Mouse (Mus musculus) midbrain, embryonic 16.5 days (tissue): ENCODE results near the gene Calm3. TPM values are rescaled to one million over a fixed set of nuclear protein-coding genes. Genes with fewer than 3 reads are reported as not detected.

Experiments used
- ATAC-seq: fragments of 200-750 bp; cut with Nextera tagmentation; 2 replicates; pipeline ENCODE4 v1.8.0; 2017; ENCODE audit warnings: moderate TSS enrichment
- H3K27ac ChIP-seq: fragments of 300-500 bp; sonication (generic); 2 replicates; pipeline ENCODE4 v1.5.1; 2014; ENCODE audit warnings: mild to moderate bottlenecking, low read length, mixed read lengths
- H3K27me3 ChIP-seq: fragments of 300-500 bp; sonication (generic); 2 replicates; pipeline ENCODE4 v1.6.1; 2014; ENCODE audit warnings: low read depth, low read length, mixed read lengths; ENCODE audit not compliant: control insufficient read depth, insufficient read depth
- H3K36me3 ChIP-seq: fragments of 300-500 bp; sonication (generic); 2 replicates; pipeline ENCODE4 v1.6.1; 2014; ENCODE audit warnings: mild to moderate bottlenecking, low read length, moderate library complexity, mixed read lengths; ENCODE audit not compliant: control insufficient read depth, insufficient read depth
- H3K4me1 ChIP-seq: fragments of 300-500 bp; sonication (generic); 2 replicates; pipeline ENCODE4 v1.6.1; 2014; ENCODE audit warnings: mild to moderate bottlenecking, low read length, mixed read lengths; ENCODE audit not compliant: control insufficient read depth, insufficient read depth
- H3K4me2 ChIP-seq: fragments of 300-500 bp; sonication (generic); 2 replicates; pipeline ENCODE4 v1.6.1; 2014; ENCODE audit warnings: mild to moderate bottlenecking, low read length, mixed read lengths
- H3K4me3 ChIP-seq: fragments of 300-500 bp; sonication (generic); 2 replicates; pipeline ENCODE4 v1.5.1; 2014; ENCODE audit warnings: low read depth, mild to moderate bottlenecking, low read length, moderate library complexity, mixed read lengths
- H3K9ac ChIP-seq: fragments of 300-500 bp; sonication (generic); 2 replicates; pipeline ENCODE4 v1.6.1; 2014; ENCODE audit warnings: low read depth, low read length, mixed read lengths
- H3K9me3 ChIP-seq: fragments of 300-500 bp; sonication (generic); replicated peaks from 2 replicates; pipeline ENCODE4 v1.6.1; 2014; ENCODE audit warnings: mild to moderate bottlenecking, low read length, mixed read lengths; ENCODE audit not compliant: control insufficient read depth, poor library complexity, severe bottlenecking
- WGBS: fragments of 180-500 bp; shearing (Covaris S2); extraction: QIAGEN DNeasy Blood & Tissue Kit; methylation state at CpG from one replicate; pipeline ENCODE4 v1.1.7; 2014; 5-methylcytosine and 5-hydroxymethylcytosine counted together
- polyA plus RNA-seq: library from polyadenylated mRNA; unstranded; fragments of >200 nt; fragmentation: Nextera tagmentation; extraction: Ambion mirVana; gene quantifications from 2 replicates; pipeline ENCODE4 v1.2.1, GENCODE M21; 2015

The Calm3 gene
- polyA plus RNA-seq, 1 experiment from 2014 or later: 443 TPM

DNA sequence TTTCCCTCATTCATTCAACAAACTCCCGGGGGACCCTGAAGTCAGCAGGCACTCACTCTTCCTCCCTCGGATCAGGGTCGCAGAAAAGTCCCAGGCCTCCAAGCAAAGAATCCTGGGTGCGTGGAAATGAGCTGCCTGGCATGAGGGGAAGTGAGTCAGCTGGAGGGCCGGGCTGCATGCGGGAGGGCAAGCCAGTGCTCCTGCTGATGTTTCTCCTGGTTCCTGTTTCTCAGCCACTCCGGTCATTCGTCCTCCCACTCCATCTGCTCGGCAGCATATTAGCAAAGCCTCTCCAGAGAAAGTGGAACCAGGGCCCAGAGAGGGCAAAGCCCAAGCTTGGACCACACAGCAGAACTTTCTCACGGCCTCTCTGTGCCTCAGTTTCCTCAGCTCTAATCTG, 14.0 kb downstream of the Calm3 start:
- ATAC-seq: no peak
- 55% methylated on average over 10 of the region's 10 CpGs for WGBS

GRCm38 (mm10) chr7:16908859-16909258, 15.1 kb downstream of the Calm3 start:
- WGBS: 64% methylated on average over 11 of the region's 11 CpGs
- Histone ChIP-seq H3K9ac (no peak overlapping the region), H3K4me1 (no peaks in the 10 kb centered on the region; the same call in 1 of the 2 replicates), H3K27me3 (no peaks in the 10 kb centered on the region), H3K36me3 (no peaks in the 10 kb centered on the region), H3K4me2 (no peak overlapping the region), H3K4me3 (no peak overlapping the region), H3K9me3 (no peaks in the 10 kb centered on the region), H3K27ac (no peak overlapping the region)
- no peak for ATAC-seq

More for the DNA sequence above, 14.0 kb downstream of the Calm3 start:
- Histone ChIP-seq H3K27ac (no peak overlapping the region), H3K4me2 (no peak overlapping the region), H3K4me1 (no peaks in the 10 kb centered on the region; the same call in 1 of the 2 replicates), H3K9me3 (no peaks in the 10 kb centered on the region), H3K4me3 (no peak overlapping the region), H3K27me3 (no peaks in the 10 kb centered on the region), H3K36me3 (peaks cover 10% of the 10 kb centered on the region), H3K9ac (no peak overlapping the region)

GRCm38 (mm10) chr7:16908367-16908766, 15.5 kb downstream of the Calm3 start:
- 47% methylated on average over 11 of the region's 11 CpGs for WGBS
- no peaks in the 10 kb centered on the region for H3K27me3 ChIP-seq
- no peak for ATAC-seq
- no peak overlapping the region for H3K4me3 ChIP-seq
- no peak overlapping the region for H3K27ac ChIP-seq
- no peak overlapping the region for H3K4me2 ChIP-seq
- no peaks in the 10 kb centered on the region for H3K36me3 ChIP-seq
- H3K9me3 ChIP-seq: no peaks in the 10 kb centered on the region
- no peak overlapping the region for H3K9ac ChIP-seq
- H3K4me1 ChIP-seq: no peaks in the 10 kb centered on the region

DNA sequence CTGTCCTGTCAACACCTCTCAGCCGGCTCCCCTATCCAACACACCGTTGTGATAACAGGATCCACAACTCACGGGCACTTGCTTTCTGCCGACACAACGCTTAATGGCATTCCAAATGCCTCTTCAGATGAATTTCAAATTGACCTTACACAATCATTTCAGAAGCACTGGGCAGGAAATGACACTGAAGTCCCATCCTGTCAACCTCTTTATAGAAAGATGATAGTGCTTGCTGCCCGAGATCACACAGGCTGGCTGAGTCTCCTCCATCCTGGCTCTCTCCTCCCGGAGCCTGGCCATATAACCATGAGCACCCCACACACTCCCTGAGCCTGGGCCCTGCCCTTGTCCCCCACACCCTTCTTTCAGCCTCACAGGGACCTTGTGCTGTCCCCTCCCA, 16.1 kb downstream of the Calm3 start:
- Histone ChIP-seq H3K4me2 (no peak overlapping the region), H3K36me3 (no peaks in the 10 kb centered on the region), H3K9me3 (no peaks in the 10 kb centered on the region), H3K27ac (no peak overlapping the region), H3K9ac (no peak overlapping the region), H3K4me3 (no peak overlapping the region), H3K27me3 (no peaks in the 10 kb centered on the region), H3K4me1 (no peaks in the 10 kb centered on the region)
- 78% methylated on average over 7 of the region's 7 CpGs for WGBS
- ATAC-seq: no peak

DNA sequence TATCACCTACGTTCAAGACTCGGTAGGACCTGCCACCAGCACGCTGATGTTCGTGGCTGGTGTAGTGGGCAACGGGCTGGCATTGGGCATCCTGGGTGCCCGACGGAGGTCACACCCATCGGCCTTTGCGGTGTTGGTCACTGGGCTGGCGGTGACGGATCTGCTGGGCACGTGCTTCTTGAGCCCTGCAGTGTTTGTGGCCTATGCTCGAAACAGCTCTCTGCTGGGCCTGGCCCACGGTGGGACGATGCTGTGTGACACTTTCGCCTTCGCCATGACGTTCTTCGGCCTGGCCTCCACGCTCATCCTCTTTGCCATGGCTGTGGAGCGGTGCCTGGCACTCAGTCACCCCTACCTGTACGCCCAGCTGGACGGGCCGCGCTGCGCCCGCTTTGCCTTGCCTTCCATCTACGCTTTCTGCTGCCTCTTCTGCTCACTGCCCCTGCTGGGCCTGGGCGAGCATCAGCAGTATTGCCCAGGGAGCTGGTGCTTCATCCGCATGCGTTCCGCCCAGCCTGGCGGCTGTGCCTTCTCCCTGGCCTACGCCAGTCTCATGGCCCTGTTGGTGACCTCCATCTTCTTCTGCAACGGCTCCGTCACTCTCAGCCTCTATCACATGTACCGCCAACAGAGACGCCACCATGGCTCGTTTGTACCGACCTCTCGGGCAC, 16.9 kb downstream of the Calm3 start:
- ATAC-seq: no peak
- no peaks in the 10 kb centered on the region for H3K4me1 ChIP-seq
- H3K9me3 ChIP-seq: no peaks in the 10 kb centered on the region
- H3K4me3 ChIP-seq: no peak overlapping the region
- no peaks in the 10 kb centered on the region for H3K36me3 ChIP-seq
- no peak overlapping the region for H3K27ac ChIP-seq
- no peak overlapping the region for H3K4me2 ChIP-seq
- H3K9ac ChIP-seq: no peak overlapping the region
- H3K27me3 ChIP-seq: no peaks in the 10 kb centered on the region
- 92% methylated on average over 41 of the region's 41 CpGs for WGBS

- H3K4me3 ChIP-seq: no peak within 1 kb of the TSS
- ATAC-seq: no peak
- no peak within 1 kb of the TSS for H3K4me2 ChIP-seq
- H3K4me1 ChIP-seq: no peaks in the 10 kb centered on the region
- WGBS: 7% methylated on average over 5 of the region's 6 CpGs
- no peaks in the 10 kb centered on the region for H3K27me3 ChIP-seq
- H3K9ac ChIP-seq: no peak within 1 kb of the TSS; the same call in 1 of the 2 replicates
- H3K27ac ChIP-seq: no peak within 1 kb of the TSS
- H3K36me3 ChIP-seq: no peaks in the 10 kb centered on the region
- H3K9me3 ChIP-seq: no peaks in the 10 kb centered on the region
Measured at GRCm38 (mm10) chr7:16906281-16906680, 17.6 kb downstream of the Calm3 start, which contains the start of gene Ptgir. Gene Ptgir, plus strand, starts transcription at chr7:16906490.

DNA sequence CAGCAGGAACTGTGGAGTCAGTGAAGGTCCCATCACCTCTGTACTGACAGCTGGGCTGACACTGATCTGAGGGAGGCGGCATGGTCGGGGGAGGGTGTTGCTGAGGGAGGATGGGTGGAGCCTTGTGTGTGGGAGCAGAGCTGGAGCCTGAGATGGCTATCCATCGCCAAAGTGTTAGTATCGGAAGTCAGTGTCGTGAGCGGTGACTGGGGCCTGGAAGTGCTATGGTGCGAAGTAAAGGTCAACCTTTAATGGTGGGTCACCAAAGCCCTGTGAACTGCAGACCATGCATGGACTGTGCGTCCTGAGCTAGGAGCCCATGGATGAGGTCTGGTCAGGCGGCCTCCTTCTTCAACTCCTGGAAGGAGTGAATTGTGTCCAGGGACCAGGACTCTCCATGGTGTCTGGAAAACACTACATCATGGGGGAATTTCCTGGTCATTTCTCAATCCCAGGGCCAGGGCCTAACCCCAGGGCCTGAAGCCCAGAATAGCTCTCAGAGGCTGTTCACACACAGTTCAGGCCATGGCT, 18.4 kb downstream of the Calm3 start:
- H3K36me3 ChIP-seq: no peaks in the 10 kb centered on the region
- no peak for ATAC-seq
- peaks cover 1% of the 10 kb centered on the region; the same call in 1 of the 2 replicates for H3K4me1 ChIP-seq
- H3K4me3 ChIP-seq: no peak overlapping the region
- H3K9ac ChIP-seq: no peak overlapping the region
- no peaks in the 10 kb centered on the region for H3K27me3 ChIP-seq
- 62% methylated on average over 9 of the region's 9 CpGs for WGBS
- no peak overlapping the region for H3K4me2 ChIP-seq
- H3K27ac ChIP-seq: no peak overlapping the region
- H3K9me3 ChIP-seq: no peaks in the 10 kb centered on the region

DNA sequence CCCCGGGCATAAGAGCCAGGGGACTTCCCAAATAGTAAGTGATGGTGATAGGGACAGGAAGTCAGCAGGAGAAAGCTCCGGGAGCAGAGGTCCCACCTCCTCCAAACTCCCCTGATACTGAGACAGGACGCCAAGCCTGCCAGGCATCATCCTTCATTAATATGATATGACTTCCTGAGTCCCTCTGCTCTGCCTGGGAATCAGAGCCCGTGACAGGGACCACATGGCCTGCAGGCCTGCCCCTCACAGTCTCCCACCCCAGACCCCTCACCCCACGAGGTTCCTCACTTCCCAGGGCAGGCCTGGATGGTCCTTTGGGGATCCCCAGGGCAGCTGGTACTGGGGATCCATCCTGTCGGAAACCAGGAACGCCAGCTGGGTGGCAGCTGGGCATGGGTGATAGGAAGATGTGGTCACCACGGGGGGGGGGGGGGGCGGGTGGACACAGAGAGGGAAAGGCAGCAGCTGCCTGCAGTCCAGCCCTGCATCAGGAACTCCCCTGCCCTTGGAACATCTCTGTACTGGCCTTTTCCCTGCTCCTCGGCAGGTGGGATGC, 19.7 kb downstream of the Calm3 start:
- Histone ChIP-seq H3K4me3 (no peak overlapping the region), H3K4me2 (no peak overlapping the region), H3K9ac (no peak overlapping the region), H3K9me3 (no peaks in the 10 kb centered on the region), H3K36me3 (no peaks in the 10 kb centered on the region), H3K27me3 (no peaks in the 10 kb centered on the region; the same call in 1 of the 2 replicates), H3K27ac (no peak overlapping the region), H3K4me1 (peaks cover 3% of the 10 kb centered on the region; the same call in 1 of the 2 replicates)
- WGBS: 51% methylated on average over 7 of the region's 10 CpGs
- no peak for ATAC-seq

DNA sequence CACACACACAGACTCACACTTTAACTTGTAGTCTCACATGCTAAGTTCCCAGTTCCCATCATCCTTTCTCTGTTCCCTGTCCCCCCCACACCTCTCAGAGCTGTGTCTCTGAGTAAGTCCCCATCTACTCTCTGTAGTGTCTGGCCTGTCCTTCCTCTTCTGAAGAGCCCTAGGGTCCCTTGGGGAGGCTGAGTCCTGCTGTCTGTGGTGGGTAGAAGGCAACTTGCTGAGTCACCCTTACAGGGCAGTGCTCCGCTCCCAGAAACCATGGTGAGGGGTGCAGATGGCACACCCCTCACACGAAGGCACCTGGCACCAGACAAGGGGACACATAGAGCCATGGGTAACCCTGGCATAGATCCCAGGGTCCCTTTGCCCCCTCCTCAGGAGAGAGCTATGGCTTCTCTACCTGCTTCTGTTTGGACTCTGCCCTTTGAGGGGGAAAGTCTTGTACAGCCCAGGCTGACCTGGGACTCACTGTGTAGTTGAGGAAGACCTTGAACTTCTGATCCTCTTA, 20.4 kb downstream of the Calm3 start:
- H3K9ac ChIP-seq: no peak overlapping the region
- no peaks in the 10 kb centered on the region; the same call in 1 of the 2 replicates for H3K27me3 ChIP-seq
- no peaks in the 10 kb centered on the region for H3K9me3 ChIP-seq
- no peak overlapping the region for H3K4me3 ChIP-seq
- no peaks in the 10 kb centered on the region for H3K36me3 ChIP-seq
- WGBS: 69% methylated on average over 2 of the region's 2 CpGs
- H3K4me2 ChIP-seq: no peak overlapping the region
- no peak overlapping the region for H3K27ac ChIP-seq
- no peak for ATAC-seq
- peaks cover 3% of the 10 kb centered on the region; the same call in 1 of the 2 replicates for H3K4me1 ChIP-seq
